Mouse (Mus musculus) heart, adult 9 months (tissue): ENCODE data around the gene Thbs3.

Source experiments
- DNase-seq, 2 experiments: peaks; one replicate each; pipeline ENCODE4 v3.0.0; 2022; ENCODE audit warnings: low spot score in 2 of 2

Gene Thbs3

GRCm38 (mm10) chr3:89226900-89227299, 11.9 kb downstream of the Thbs3 start, which contains the start of gene Mtx1:
TSS of gene Mtx1 (minus strand) at chr3:89227088.
- DNase-seq, result no peak

DNA sequence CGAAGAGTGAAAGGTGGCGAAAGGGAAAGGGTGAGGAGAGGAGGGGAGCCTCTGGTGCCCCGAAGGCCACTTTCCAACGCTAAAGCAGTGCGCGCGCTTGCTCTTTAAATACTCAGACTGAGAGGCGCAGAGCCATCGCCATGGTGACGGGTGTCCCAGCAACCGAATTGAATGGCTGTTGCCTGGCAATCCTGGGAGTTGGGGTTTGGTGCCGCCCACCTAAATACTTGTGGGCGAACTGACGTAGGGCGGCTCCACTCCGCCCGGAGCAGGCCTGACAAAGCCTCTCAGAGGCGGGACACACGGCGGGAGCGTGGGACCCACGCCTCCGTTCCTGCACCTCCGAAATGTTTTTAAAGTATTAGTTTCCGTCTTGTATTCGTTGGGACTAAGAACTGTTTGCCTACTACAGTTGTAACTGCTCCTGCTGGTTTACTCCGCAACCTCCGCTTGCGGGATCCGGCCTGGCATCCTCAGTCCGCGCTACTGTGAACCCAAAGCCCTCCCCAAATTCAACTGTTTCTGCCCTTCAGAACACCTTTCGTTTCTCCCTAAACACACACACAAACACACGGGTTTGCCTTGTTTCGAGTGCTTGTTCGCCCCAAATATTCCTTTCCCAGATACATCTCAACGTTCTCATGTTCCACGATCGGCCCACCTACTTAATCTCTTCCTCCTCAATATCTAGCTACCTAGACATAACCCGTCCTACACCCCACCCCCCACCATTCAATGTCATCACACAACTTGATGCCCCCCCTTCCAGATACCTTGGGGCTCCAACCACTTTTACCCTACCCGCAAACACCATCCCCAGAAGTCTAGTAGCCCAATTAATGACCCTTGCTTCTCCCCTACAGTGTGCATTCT, 12.6 kb downstream of the Thbs3 start:
- DNase-seq, result peak; percentile 84

DNA sequence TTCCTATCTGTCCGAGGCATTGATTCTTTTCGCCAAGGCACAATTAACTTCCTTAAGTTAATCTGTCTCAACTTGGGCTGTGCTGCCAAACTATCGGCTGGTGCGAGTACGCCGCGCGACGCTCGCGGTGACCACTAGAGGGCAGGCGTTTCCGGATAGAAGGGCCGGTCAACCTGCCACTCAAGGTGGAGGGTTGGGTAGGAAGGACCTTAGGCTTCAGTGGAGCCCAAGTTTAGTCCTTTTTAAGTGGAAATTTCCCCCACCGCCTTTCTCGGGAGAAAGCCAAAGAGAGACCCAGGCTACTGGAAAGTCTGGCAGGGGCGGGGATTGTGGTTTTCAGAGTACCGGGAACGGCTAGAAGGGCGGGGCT, 13.2 kb downstream of the Thbs3 start:
- DNase-seq, result peak; percentile 87 to 90

DNA sequence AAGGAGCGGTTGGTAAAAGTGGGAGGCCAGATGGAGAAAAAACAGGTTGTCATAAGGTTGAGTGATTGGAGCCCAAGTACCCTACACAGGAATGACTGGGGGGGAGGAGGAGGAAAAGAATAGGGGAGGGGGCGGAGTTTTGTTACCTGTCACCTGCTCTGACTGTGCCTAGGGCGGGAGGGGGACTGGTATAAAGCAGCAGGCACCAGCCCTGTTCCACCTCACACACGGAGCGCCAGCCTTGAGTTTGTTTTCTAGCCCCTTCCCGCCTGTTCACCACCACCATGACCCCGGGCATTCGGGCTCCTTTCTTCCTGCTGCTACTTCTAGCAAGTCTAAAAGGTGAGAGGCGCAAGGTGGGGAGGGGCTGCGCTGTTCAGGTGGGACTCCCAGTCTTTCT, 13.9 kb downstream of the Thbs3 start, which contains the start of gene Muc1:
Gene Muc1, plus strand, starts transcription at position 222 of the 400 bp plus-strand sequence.
- no peak for DNase-seq

- DNase-seq, result no peak
Observed at GRCm38 (mm10) chr3:89229276-89229675, 14.3 kb downstream of the Thbs3 start.

DNA sequence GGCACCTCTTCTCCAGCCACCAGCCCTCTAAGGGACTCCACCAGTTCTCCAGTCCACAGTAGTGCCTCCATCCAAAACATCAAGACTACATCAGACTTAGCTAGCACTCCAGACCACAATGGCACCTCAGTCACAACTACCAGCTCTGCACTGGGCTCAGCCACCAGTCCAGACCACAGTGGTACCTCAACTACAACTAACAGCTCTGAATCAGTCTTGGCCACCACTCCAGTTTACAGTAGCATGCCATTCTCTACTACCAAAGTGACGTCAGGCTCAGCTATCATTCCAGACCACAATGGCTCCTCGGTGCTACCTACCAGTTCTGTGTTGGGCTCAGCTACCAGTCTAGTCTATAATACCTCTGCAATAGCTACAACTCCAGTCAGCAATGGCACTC, 15.6 kb downstream of the Thbs3 start:
- no peak for DNase-seq

DNA sequence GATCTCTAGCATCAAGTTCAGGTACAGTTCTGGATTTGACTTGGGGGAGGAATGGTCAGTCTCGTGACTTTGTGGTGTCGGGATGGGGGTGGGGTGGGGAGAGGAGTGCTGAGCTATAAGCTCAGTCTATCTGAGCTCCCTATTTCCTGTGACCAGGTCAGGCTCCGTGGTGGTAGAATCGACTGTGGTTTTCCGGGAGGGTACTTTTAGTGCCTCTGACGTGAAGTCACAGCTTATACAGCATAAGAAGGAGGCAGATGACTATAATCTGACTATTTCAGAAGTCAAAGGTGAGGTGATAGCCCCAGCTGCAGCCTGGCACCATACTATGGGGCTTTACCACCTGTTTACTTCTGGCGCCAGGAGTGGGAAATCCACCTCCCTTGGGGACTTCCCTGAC, 16.4 kb downstream of the Thbs3 start:
- DNase-seq, result no peak

DNA sequence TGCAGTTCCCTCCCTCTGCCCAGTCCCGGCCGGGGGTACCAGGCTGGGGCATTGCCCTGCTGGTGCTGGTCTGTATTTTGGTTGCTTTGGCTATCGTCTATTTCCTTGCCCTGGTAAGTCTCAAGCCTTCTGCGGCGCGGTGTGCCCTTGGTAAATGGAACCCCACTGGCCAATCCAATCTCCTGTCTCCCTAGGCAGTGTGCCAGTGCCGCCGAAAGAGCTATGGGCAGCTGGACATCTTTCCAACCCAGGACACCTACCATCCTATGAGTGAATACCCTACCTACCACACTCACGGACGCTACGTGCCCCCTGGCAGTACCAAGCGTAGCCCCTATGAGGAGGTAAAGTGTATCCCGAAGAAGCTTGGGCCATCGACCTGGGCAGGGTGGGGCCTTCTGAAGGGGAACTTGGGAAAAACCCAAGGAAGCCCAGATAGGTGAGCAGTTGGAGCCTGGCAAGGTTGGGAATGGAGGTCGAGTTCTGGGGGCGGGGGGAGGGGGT, 16.8 kb downstream of the Thbs3 start:
- no peak for DNase-seq

GRCm38 (mm10) chr3:89232614-89233013, 17.6 kb downstream of the Thbs3 start:
- no peak for DNase-seq

- no peak for DNase-seq
Observed at GRCm38 (mm10) chr3:89233562-89234110, 18.7 kb downstream of the Thbs3 start.

- DNase-seq, result no peak
Observed at GRCm38 (mm10) chr3:89236516-89236915, 21.5 kb downstream of the Thbs3 start.

- DNase-seq, result no peak
Observed at GRCm38 (mm10) chr3:89237682-89238081, 22.7 kb downstream of the Thbs3 start.

- DNase-seq, result no peak
Observed at GRCm38 (mm10) chr3:89238494-89238893, 23.5 kb downstream of the Thbs3 start.

GRCm38 (mm10) chr3:89242331-89242895, 27.4 kb downstream of the Thbs3 start:
- no peak for DNase-seq

- DNase-seq, result no peak
Observed at GRCm38 (mm10) chr3:89243609-89244008, 28.6 kb downstream of the Thbs3 start.

DNA sequence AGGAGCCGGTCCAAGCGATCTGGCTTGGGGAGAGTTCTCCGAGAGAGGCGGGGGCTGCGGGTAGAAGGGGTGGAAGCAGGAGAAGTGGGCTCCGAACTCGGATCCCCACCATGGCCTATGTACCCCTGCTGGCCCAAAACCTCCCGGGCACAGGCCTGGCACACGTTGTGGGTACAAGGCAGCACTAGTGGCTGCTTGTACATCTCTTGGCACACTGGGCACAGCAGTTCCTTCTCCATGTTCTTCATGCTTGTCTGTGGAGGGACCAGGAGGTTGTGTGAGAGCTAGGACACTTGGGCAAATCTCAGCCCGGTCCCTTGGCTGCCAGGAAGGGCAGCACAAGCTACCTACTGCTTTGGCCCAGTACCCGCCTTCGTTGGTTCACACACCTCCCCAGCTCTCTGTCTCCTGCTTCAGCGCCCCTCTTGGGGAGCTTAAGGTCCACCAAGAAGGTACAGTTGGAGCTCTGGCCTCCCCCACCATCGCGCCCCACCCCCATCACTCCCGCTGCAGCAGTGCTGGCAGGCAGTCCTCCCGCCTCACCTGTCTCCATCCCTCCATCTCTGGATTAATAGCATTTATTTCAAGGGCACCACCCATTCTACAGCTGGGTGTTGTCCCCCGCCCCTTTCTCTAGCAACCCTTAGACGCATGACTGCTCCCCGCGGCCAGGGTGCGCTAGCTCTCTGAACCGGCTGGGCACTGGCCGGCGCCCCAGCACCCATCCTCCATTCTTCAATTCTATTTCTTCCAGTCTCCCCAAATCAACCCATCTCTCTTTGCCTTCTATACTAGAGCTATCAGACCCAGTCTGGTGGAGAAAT, 29.4 kb downstream of the Thbs3 start:
- no peak for DNase-seq

DNA sequence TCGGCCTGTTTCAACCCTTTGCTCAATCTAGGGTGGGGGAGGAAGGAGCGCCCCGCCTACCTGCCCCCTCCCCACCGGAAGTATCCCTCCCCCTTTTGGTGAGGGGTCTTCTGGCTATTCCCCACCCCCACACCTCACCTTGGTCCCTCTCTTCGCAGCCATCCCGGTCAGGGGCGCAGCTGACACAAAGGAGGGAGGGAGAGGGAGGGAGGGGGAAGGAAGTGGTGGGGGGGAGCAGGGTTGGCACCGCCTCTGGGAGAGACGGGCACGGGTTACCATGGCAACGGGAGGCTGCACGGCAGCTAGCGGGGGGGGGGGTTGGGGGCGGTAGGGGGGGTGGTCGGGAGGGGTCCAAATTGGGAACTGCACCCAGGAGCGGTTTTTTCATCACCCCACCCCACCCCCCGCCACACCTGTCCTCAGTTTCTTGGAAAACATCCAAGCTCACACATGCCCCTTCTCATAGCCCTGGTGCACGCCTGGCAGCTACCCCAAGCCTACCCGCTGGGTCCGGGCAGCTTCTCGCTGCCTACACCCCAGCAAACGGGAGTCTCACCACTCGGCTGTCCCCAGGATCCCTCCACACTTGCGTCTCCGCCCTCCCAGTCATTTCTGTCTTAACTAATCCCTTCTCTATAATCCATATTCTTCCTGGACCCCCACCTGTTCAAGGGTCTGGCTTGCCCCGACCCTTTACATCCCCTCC, 30.2 kb downstream of the Thbs3 start:
- DNase-seq, result no peak

GRCm38 (mm10) chr3:89245688-89246171, 30.8 kb downstream of the Thbs3 start, which contains the start of gene Krtcap2:
TSS of gene Krtcap2 (plus strand) at chr3:89245966.
- DNase-seq, result peak in 1 of 2 experiments; percentile 46

DNA sequence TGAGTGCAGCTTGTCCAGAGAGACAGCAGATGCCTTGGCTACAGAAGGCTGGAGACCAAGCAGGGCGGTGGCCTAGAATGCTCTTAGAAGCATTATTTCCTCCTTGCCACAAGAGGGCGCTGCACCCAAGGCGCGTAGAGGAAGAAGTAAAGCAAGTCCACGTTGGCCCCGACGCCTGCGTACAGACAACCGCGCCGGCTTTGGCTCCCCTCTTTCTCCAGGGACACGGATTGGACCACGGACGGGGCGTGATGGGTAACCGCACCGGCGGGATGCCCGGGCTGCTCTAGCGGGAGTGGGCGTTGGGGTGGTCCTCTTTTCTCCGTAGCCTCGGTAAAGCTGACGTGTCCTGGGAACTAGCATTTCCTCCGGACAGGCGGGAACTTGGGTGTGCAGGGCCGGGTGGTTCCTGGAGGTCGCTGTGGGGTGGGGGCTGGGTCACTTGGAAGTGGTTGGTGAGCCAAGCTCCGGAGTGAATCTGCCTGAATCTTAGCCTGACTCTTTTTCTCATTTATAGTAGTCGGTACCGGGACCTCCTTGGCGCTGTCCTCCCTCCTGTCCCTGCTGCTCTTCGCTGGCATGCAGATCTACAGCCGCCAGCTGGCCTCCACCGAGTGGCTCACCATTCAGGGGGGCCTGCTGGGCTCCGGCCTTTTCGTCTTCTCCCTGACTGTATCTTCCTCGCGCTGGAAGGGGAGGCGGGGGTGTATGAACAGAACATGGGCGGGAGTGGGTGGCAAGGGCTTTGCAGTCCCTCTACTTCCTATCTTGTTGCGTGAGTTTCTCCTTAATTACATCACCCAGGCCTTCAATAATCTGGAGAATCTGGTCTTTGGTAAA, 31.5 kb downstream of the Thbs3 start, which contains the start of gene Trim46:
Gene Trim46, minus strand, starts transcription at position 49 of the 840 bp plus-strand sequence.
- peak; percentile 87 to 91 for DNase-seq

GRCm38 (mm10) chr3:89247466-89247865, 32.5 kb downstream of the Thbs3 start:
- DNase-seq, result no peak
